Mouse (Mus musculus) spleen, adult 2 months (tissue): ENCODE data around the gene Hinfp.

Experiments used
- CTCF ChIP-seq: fragments of 200-500 bp; IDR thresholded peaks from 2 replicates; pipeline ENCODE4 v1.5.1; 2011; ENCODE audit warnings: mild to moderate bottlenecking, inconsistent platforms; ENCODE audit not compliant: insufficient read depth, insufficient read length, insufficient replicate concordance; ENCODE audit errors: extremely low read depth
- POLR2A ChIP-seq: fragments of 200-500 bp; IDR thresholded peaks from 2 replicates; pipeline ENCODE4 v1.6.1; 2011; ENCODE audit warnings: low read depth, low read length, inconsistent platforms

DNA sequence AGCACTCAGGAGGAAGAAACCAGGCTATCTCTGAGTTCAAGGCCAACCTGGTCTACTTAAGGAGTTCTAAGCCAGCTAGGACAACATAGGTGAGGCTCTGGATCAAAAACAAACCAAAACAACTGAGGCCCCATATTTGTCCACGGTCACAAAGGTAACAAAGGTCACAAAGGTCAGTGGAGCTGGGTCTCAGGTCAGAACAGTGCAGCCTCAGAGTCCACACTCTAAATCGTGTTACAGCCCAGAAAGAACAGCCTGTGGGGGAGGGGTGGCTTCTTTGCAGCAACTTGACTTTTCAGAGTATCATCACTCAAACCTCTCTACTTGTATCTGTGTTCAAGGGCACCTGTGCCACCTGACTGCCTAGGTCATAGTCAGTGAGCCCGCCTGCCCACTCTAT, 4.3 kb upstream of the Hinfp start:
- TF ChIP-seq POLR2A = no peak
- no peak for TF ChIP-seq CTCF
